Mouse (Mus musculus) lung, adult 2 months (tissue): Measurements from ENCODE around the gene Gm49601. TPM values are rescaled to one million over a fixed set of nuclear protein-coding genes. Genes with fewer than 3 reads are reported as not detected.
A peak's percentile ranks its signal among the peaks of the same experiment; 100 is the strongest.

Experiments
- DNase-seq: peaks from one replicate; pipeline ENCODE4 v3.0.0; 2022
- H3K4me1 ChIP-seq: fragments of 200-500 bp; 2 replicates; pipeline ENCODE4 v1.6.1; 2011; ENCODE audit warnings: low read length; ENCODE audit not compliant: control insufficient read depth, insufficient read depth
- H3K4me3 ChIP-seq: fragments of 200-500 bp; replicated peaks from 2 replicates; pipeline ENCODE3; 2011; ENCODE audit warnings: low read depth, mild to moderate bottlenecking, control low read depth, low read length; ENCODE audit errors: extremely low read depth
- CTCF ChIP-seq: fragments of 200-500 bp; IDR thresholded peaks from 2 replicates; pipeline ENCODE4 v1.5.1; 2011; ENCODE audit warnings: mild to moderate bottlenecking, low read length, control low read depth; ENCODE audit not compliant: insufficient read depth
- POLR2A ChIP-seq: fragments of 200-500 bp; IDR thresholded peaks from 2 replicates; pipeline ENCODE4 v1.6.1; 2011; ENCODE audit warnings: low read depth, mild to moderate bottlenecking, control low read depth, low read length, borderline replicate concordance; ENCODE audit errors: extremely low read depth
- WGBS: fragments of 180-500 bp; shearing (Covaris S2); methylation state at CpG from one replicate; pipeline ENCODE4 v1.1.7; 2018; 5-methylcytosine and 5-hydroxymethylcytosine counted together
- polyA plus RNA-seq: library from polyadenylated mRNA; depleted of rRNA; stranded (reverse); fragments of >200 nt; gene quantifications from 2 replicates; pipeline ENCODE4 v1.2.3, GENCODE M21; 2012

Gene Gm49601
- polyA plus RNA-seq, 1 experiment = 9.4 TPM

- no peak for DNase-seq
- H3K4me3 ChIP-seq = no peak overlapping the region
- 67% methylated on average over 2 of the region's 2 CpGs for WGBS
- no peaks in the 10 kb centered on the region for H3K4me1 ChIP-seq
- TF ChIP-seq CTCF (no peak), POLR2A (no peak)
These were observed 32.3 kb downstream of the Gm49601 start for GRCm38 (mm10) chr16:18593930-18594329.

- Histone ChIP-seq H3K4me1 (no peaks in the 10 kb centered on the region), H3K4me3 (no peak overlapping the region)
- TF ChIP-seq POLR2A (no peak), CTCF (no peak)
- DNase-seq = no peak
- WGBS = 11% methylated on average over 59 of the region's 59 CpGs
These were observed 34.9 kb downstream of the Gm49601 start for GRCm38 (mm10) chr16:18591047-18592018.

GRCm38 (mm10) chr16:18589804-18590790, 36.1 kb downstream of the Gm49601 start, which contains the start of gene Tbx1:
Gene Tbx1, minus strand, starts transcription at chr16:18590671.
- H3K4me1 ChIP-seq = no peaks in the 10 kb centered on the region
- 6% methylated on average over 48 of the region's 48 CpGs for WGBS
- peak within 1 kb of the TSS; percentile 55 for H3K4me3 ChIP-seq
- TF ChIP-seq POLR2A (0 out of 2 replicates have a peak, but pooled peaks have one; percentile 12), CTCF (no peak)
- no peak for DNase-seq

GRCm38 (mm10) chr16:18589080-18589621, 37.1 kb downstream of the Gm49601 start:
- no peaks in the 10 kb centered on the region for H3K4me1 ChIP-seq
- H3K4me3 ChIP-seq = no peak overlapping the region
- TF ChIP-seq CTCF (no peak), POLR2A (no peak)
- DNase-seq = no peak
- WGBS = 72% methylated on average over 9 of the region's 9 CpGs

GRCm38 (mm10) chr16:18588738-18589055, 37.5 kb downstream of the Gm49601 start:
- Histone ChIP-seq H3K4me3 (no peak overlapping the region), H3K4me1 (no peaks in the 10 kb centered on the region)
- DNase-seq = no peak
- TF ChIP-seq POLR2A = no peak
- TF ChIP-seq CTCF = no peak
- WGBS = 27% methylated on average over 31 of the region's 31 CpGs

- WGBS = 11% methylated on average over 57 of the region's 57 CpGs
- peak overlapping the region; percentile 19 for H3K4me3 ChIP-seq
These were observed 38.1 kb downstream of the Gm49601 start for GRCm38 (mm10) chr16:18587847-18588737.

GRCm38 (mm10) chr16:18586906-18587546, 39.2 kb downstream of the Gm49601 start:
- Histone ChIP-seq H3K4me1 (no peaks in the 10 kb centered on the region), H3K4me3 (peak overlapping the region; percentile 60)
- no peak for DNase-seq
- no peak for TF ChIP-seq CTCF
- peak; percentile 21; the same call in 1 of the 2 replicates for TF ChIP-seq POLR2A
- 6% methylated on average over 37 of the region's 62 CpGs for WGBS

More at GRCm38 (mm10) chr16:18587847-18588737, 38.1 kb downstream of the Gm49601 start:
- H3K4me1 ChIP-seq = no peaks in the 10 kb centered on the region
- TF ChIP-seq CTCF (no peak), POLR2A (no peak)
- DNase-seq = no peak
